Mouse (Mus musculus): Measurements from ENCODE around the gene Ddx5.
"Not testable (repeated sequence)": the region's sequence is repeated elsewhere in the genome, so short reads cannot be mapped to it uniquely, and the experiment has no call there.

Ddx5 gene

GRCm38 (mm10) chr11:106788775-106789459 lies at the start of gene Ddx5, which contains the start of gene Cep95:
TSS of gene Ddx5 (minus strand) at chr11:106789185.
TSS of gene Cep95 (plus strand) at chr11:106789252.
- DNase-seq, result peak; percentile 98 to 99

- DNase-seq, result no peak
These were observed 39.1 kb upstream of the Ddx5 start for GRCm38 (mm10) chr11:106828079-106828478.

GRCm38 (mm10) chr11:106824403-106824802 lies 35.4 kb upstream of the Ddx5 start:
- peak in 1 of 2 experiments; percentile 51 for DNase-seq

DNA sequence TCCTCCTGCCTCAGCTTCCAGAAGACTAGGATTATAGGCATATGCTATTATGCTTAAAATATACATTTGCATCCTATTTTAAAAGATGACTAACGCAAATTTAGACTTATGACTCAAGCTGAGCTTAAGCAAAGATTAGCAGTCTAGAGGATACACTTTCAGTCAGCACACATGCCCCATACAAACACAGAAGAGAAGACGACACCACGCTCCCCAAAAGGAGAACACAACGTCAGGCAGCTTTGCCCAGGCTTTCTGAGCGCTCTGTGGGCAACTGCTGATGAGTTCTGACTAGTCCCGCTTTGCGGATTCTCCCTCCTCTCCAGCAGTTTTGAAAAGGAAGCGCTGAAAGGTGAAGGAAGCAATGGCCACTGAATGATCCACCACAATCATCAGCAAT lies 34.8 kb upstream of the Ddx5 start:
- DNase-seq, result no peak

GRCm38 (mm10) chr11:106822911-106823310 lies 33.9 kb upstream of the Ddx5 start:
- peak; percentile 91 to 92 for DNase-seq

DNA sequence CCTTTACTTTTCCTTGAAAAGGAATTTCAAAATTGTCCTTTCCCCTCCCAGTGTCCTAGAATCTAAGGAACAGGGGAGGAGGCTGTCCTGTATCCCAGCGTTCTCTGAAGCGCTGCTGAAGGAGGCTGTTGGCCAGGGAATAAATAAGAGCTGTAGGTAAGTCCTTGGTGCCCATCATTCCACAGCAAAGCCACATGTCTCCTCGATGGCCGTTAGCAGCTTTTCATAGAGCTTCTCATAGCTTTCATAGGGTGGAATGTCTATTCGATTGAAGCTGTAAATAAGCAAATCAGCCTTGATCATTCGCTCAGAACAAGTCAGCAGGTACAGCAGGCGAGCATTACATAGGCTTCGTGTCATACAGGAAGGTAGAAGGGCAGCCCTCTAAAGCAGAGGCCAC lies 33.5 kb upstream of the Ddx5 start:
- DNase-seq, result peak; percentile 63 to 77

DNA sequence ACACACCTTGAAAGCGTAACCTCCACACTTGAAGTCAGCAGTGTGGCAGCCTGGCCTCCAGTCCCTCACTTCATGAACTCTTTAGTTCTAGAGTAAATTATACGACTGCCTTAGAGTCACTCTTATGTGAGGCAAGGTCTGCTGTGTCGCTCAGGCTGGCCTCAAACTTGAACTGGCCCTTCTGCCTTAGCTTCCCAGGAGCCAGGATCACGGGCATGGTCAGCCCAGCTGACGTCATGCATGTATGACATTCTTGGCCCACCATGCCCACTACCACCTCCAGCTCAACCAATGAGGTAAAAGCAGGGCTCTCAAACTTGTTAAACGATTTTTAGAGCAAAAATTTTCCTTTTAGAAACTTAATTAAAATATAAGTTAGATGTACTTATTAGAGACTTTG lies 32.4 kb upstream of the Ddx5 start:
- DNase-seq, result peak; percentile 43 to 45

- peak; percentile 55 to 74 for DNase-seq
These were observed 32.0 kb upstream of the Ddx5 start for GRCm38 (mm10) chr11:106820972-106821371.

DNA sequence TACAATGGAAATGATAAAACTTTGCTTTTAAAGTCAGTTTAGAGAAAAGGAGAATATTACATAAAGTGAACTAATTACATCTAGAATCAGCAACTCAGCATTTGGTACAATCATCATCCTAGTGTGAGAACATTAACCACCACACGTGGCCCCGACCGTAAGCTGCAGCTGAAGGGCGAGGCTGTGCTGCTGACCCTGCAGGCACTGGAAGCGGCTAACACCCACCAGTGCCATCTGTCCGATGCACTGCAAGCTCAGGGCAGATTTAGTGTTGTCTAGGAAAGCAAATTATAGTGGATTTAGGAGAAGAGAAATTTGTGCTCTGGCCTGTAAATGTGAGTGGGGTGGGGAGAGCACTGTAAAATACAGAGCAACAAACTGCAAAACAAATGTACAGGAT lies 31.3 kb upstream of the Ddx5 start:
- peak; percentile 60 to 62 for DNase-seq

DNA sequence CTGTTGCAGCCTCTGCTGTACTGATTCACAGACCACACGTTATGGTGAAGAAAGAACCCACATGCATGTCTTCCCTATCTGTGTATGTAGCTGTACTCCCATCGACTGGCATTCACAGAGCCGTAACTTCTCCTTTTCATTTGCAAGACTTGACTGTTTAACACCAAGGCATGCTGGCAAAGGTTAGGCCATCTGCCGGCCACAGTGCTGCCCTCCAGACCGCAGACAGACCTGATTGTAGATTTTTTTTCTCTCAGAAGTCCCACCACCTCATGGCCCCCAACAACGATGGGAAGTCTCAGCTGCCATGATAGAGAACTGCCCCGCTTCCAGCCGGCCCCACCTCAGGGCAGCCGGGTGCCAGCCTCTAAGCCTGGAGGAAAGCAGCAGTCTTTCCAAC lies 30.6 kb upstream of the Ddx5 start:
- peak; percentile 61 to 69 for DNase-seq

DNA sequence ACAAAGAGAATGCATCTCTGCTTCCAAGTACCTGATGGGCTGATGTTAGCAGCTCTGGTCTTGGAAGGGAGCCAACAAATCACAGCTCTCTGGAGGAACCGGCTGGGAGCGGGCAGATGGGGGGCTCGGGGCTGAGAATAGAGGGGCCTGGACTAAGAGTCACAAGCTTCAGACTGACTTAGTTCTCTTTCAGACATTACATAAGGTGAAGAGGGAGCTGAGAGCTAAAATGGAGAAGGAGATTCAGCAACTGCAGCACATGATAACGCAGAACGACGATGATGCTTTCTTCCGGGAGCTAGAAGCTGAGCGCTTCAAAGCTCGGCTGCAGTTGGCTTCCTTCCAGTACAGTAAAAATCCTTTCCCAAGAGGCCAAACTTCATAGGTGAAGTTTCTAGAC lies 29.4 kb upstream of the Ddx5 start:
- peak in 1 of 2 experiments; percentile 47 for DNase-seq

GRCm38 (mm10) chr11:106817808-106818207 lies 28.8 kb upstream of the Ddx5 start:
- peak; percentile 86 to 93 for DNase-seq

GRCm38 (mm10) chr11:106817156-106817555 lies 28.2 kb upstream of the Ddx5 start:
- no peak for DNase-seq

DNA sequence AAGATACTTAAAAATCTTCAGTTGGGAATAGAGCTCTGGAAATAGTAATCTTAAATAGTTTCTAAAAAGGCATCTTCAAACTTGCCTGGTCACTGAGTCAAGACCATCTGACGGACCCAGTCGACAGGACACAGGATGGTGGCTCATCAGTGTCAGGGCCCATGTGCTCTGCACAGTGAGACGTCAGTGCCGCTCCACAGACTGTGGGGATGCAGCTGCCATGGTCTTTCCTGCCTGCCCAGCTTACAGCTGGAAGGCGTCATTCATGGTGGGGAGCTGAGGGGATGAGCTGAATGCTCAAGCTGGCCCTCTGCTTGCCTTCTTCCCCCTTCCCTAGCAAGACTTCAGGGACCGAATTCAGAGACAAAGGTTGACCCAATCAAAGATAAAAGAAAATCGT lies 27.3 kb upstream of the Ddx5 start:
- no peak for DNase-seq

DNA sequence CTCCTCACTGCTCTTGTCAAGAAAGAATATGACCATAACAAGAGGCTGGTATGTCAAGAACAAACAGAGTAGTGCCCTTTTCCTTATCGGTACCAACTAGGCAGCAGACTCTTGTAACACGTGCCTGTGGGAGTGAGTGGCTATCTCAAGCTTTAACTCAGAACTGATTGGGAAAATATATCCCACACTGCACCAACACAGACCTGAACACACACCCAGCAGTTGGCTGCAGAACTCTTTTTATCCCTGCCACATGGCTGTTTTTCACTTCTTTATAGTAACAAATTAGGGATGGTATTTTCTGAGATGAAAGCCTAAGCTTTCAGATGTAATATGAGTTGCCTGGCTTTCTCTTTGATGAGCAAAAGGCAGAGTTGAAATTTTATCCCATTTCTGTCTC lies 26.8 kb upstream of the Ddx5 start:
- DNase-seq, result no peak

- DNase-seq, result peak in 1 of 2 experiments; percentile 42
These were observed 26.3 kb upstream of the Ddx5 start for GRCm38 (mm10) chr11:106815331-106815730.

DNA sequence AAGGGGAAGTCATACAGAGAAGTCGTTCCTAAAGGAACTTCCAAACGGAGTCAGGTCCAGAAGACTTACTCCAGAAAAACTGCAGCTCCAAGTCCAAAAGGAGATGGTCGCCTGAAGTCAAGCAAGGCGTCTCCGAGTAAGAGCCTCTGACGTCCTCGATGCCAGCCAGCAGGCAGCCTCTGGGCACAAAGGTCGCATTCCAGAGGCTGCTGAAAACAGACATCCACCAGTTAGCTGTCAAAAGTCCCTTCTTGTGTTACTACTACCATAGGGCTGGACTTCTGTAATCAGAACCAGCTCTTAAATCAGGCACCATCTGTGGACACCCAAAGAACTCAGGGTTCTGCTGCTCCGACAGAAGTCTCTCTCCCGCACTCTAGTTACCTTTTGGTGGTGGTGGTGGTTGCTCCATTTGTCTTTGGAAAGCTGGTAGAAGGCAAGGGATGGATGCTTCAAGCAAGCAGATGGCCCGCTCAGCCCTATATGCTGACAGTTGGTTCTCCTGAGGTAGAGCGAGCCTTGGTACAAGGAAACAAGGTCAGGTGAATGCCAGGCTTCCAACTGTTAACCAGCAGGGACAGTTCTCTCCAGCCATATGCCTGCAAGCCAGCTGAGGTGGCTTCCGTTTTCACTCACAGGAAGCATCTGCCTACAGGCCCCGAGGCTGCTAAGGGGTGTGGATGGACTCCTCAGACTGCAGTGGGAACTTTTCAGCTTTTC lies 25.8 kb upstream of the Ddx5 start:
- peak; percentile 91 for DNase-seq

- no peak for DNase-seq
These were observed 23.6 kb upstream of the Ddx5 start for GRCm38 (mm10) chr11:106812410-106813136.

- DNase-seq, result not testable (repeated sequence)
These were observed 18.5 kb upstream of the Ddx5 start for GRCm38 (mm10) chr11:106807442-106807841.

- peak; percentile 57 to 60 for DNase-seq
These were observed 13.2 kb upstream of the Ddx5 start for GRCm38 (mm10) chr11:106802069-106802627.

DNA sequence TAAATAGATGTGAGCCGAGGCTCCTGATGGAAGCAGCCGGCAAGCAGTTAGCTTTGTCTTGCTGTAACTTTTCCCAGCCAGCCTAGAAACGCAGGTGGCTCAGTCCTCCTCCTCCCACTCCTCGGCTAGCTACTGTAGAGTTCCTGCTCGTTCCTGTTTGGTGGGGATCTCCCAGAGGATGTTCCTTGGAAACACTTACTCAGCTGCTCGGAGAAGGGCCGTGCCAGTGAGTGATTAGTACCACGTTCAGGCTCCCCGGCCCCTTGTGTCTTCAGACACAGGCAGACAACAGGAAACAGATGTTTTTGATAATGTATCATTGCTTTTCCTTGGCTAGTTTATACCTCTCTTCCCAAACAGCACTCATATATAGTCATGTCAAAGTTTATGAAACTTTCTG lies 6.7 kb upstream of the Ddx5 start:
- no peak for DNase-seq

DNA sequence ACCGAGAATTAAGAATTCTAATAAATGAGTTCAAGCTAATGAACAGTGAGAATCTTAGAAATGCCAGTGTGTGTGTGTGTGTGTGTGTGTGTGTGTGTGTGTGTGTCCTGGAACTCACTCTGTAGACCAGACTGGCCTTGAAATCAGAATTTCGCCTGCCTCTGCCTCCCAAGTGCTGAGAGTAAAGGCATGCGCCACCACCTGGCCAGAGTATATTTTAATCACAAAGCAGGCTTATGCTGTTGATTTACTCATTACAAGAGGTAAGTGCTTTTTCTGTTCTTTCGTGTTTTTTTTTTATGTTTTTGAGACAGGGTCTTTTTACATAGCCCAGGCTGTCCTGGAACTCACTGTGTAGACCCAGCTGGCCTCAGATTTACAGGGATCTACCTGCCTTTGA lies 4.9 kb upstream of the Ddx5 start:
- DNase-seq, result no peak

- DNase-seq, result peak in 1 of 2 experiments; percentile 39
These were observed 664 bp upstream of the Ddx5 start for GRCm38 (mm10) chr11:106789649-106790048.

Measured in cerebellum, postnatal 25 days (tissue).